Mouse (Mus musculus): ENCODE measurements around the gene E4f1. TPM values are rescaled to one million over a fixed set of nuclear protein-coding genes. Genes with fewer than 3 reads are reported as not detected.

The E4f1 gene
- 10 to 100 TPM; 26.5 to 93.8 (median 57.3) TPM for total RNA-seq (2018; cell fraction: chromatin; rRNA removed)
- total RNA-seq (2018; cell fraction: cytosol; rRNA removed) = 10 to 100 TPM in 4 of 26 experiments, 1 to 10 TPM in 22; 3.0 to 12.4 (median 7.3) TPM
- 10 to 100 TPM; 12.2 to 65.4 (median 33.9) TPM for total RNA-seq (2018; cell fraction: nucleus; rRNA removed)
- 7.7 to 13.8 TPM (median 10.3 TPM) in 3 replicates for polyA plus RNA-seq (2018)

DNA sequence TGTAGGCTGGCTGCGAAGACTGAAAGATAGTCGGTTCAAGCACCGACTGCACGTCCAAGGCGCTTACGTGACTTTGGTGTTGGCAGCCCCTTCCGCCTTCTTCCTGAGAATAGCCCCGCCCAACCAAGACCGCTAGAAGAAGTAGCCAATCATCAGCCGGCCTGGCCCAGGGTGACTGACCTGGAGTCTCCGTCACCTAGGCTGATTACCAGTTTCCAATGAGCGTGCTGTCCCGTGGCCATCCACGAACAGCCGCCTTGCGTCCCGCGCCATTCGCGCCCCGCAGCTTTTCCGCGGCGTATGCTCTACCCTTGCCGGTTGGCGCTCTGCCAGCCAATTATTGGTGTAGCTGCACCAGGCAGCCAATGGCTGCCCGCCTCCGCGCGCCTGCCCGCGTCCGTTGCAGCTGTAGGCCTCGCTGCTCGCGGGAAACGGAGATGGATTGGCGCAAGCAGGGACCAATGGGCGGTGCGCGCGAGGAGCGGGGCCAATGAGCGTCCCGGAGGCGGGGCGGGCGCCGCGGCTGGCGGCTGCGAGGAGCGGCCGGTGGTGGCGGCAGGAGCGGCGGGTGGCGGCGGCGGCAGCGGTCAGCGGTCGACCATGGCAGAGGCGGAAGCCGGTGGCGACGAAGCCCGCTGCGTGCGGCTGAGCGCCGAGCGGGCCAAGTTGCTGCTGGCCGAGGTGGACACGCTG lies at the start of gene E4f1, which contains the start of gene Pgp:
Gene E4f1 (minus strand): TSS at position 404 of the 693 bp plus-strand sequence.
Gene Pgp (plus strand): TSS at position 483 of the 693 bp plus-strand sequence.
- peaks cover 14% of the 10 kb centered on the region for H3K79me2 ChIP-seq (ENCODE audit: inconsistent target)
- H3K27ac ChIP-seq = peak within 1 kb of the TSS; percentile 81
- peaks cover 8% of the 10 kb centered on the region; the same call in 1 of the 2 replicates for H3K36me3 ChIP-seq (ENCODE audit: inconsistent target)
- under 1% methylated on average over 63 of the region's 75 CpGs for WGBS (ENCODE audit: missing documents)
- H3K4me3 ChIP-seq (ENCODE audit: inconsistent target) = peak within 1 kb of the TSS; percentile 66

DNA sequence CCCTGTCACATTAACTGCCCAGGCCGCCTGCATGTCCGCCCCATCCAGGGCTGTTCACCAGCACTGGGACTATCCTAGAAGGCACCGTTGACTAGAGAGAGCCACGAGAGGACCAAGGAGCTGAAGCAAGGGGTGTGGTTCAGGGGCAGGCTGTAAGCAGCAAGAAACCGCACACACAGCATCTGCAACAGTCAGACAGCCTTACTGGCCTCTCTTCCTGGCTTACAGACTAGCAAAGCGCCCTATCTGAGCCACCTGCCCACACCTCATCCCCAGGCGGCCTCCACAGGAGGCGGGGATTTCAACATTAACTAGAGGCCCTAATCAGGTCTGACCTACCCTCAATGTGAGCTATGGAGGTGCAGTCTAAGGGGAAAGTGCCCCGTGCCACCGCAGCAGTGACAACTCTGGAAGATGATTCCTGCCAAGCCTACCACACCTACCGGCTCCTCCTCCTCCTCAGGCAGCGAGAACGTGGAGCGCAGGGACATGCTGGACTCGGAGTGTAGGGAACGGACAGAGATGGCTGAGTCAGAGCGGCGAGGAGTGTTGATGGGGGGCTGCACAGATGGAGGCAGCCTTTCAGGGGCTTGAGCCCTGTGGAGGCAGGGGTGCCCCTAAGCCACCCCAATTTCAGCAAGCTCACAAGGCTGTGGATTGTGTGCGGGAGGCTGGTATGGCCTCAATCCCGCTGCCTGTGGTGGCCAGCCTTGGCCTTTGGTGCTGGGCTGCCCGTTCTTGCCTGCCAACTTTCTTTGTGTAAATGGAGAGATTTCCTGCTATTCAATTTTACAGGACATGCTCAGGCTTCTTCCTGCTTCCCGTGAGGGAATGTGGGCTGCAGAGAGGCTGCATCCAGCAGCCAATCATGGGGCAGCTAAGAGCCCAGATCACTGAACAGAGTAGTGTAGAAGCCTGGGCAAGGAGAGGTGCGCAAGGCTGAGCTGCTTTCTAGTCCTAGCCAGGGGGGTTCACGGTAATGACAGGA lies 44.5 kb upstream of the E4f1 start:
- WGBS (ENCODE audit: missing documents) = 96% methylated on average over 23 of the region's 24 CpGs
- H3K27ac ChIP-seq = no peak overlapping the region
- H3K79me2 ChIP-seq (ENCODE audit: inconsistent target) = peaks cover 6% of the 10 kb centered on the region; the same call in 1 of the 2 replicates
- H3K36me3 ChIP-seq (ENCODE audit: inconsistent target) = peaks cover 89% of the 10 kb centered on the region
- H3K4me3 ChIP-seq (ENCODE audit: inconsistent target) = no peak overlapping the region

DNA sequence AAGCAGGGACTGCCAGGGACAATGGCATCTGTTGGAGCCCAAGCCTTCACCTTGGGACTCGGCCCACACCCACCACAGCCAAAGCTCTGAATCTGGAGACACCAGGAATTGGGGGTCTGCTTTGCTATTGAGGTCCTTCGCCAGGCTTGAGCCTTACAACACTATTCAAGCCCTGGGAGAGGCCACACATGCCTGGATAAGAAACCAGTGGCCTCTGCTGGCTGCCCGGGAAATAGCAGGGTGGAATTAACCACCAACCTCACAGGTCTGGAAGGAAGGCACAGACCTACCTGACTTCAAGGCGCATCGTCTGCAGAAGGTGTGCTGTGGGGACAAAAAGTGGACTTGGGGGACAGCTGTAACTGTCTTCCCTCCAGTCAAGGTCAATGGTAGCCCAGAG lies 43.5 kb upstream of the E4f1 start:
- H3K27ac ChIP-seq = no peak overlapping the region
- H3K36me3 ChIP-seq (ENCODE audit: inconsistent target) = peaks cover 93% of the 10 kb centered on the region
- 73% methylated on average over 5 of the region's 5 CpGs for WGBS (ENCODE audit: missing documents)
- no peaks in the 10 kb centered on the region for H3K79me2 ChIP-seq (ENCODE audit: inconsistent target)
- no peak overlapping the region for H3K4me3 ChIP-seq (ENCODE audit: inconsistent target)

DNA sequence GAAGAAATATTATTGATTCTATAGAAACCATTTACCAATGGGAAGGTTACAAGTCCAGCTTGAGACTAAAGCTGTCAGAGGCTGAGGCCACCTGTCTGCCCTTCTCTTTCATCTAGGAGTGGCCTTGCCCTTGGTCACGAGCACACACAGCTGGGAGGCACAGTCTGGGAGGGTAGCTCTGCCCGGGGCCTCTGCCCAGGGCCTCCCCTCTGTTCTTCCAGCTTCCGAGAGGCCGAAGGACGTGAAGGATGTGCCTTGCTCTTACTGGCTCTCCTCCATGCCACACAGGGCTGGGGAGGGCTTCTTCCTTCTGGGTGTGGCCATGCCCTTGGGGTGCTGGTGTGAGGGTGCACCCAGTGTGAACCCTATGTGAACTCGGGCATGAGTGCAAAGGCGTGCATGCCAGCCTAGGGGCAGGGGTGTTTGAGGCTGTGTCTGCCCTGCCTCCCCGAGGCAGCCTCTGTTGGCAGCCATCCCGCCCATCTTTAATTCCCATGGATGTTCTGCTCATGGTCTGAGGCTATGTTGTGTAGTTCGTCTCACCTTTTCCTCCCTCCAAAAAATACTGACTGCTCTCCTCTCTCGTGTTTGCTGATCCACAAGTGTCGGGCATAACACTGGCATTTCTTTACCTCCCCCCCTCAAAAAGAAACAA lies 37.8 kb upstream of the E4f1 start:
- Histone ChIP-seq H3K4me3 (ENCODE audit: inconsistent target) (no peak overlapping the region), H3K27ac (no peak overlapping the region), H3K79me2 (ENCODE audit: inconsistent target) (no peaks in the 10 kb centered on the region), H3K36me3 (ENCODE audit: inconsistent target) (peaks cover 47% of the 10 kb centered on the region)
- WGBS (ENCODE audit: missing documents) = 96% methylated on average over 12 of the region's 12 CpGs

DNA sequence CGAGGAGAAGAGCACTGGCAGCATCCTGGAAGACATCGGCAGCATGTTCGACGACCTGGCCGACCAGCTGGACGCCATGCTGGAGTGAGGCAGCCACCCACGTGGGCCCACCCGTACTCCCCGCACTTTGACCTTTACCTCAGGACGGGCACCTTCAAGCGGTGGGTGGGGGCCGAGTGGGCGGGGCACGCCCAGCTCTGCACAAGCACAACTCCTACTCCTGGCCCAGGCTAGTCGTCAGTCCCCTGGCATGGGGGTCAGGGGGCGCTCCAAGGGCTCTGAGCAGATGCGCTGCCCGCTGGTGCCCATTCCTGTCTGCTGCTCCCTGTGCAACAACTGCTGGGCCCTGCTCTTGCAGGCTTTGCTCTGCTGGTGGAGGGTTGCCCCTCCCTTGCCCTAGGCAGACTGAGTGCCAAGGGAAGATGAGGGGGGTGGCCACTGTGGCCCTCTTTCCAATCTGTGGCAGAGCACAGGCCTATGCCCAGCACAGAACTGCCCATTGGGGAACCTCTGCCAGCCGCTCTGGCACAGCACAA lies 37.1 kb upstream of the E4f1 start:
- no peaks in the 10 kb centered on the region for H3K79me2 ChIP-seq (ENCODE audit: inconsistent target)
- no peak overlapping the region for H3K4me3 ChIP-seq (ENCODE audit: inconsistent target)
- 74% methylated on average over 16 of the region's 19 CpGs for WGBS (ENCODE audit: missing documents)
- H3K36me3 ChIP-seq (ENCODE audit: inconsistent target) = peaks cover 43% of the 10 kb centered on the region
- H3K27ac ChIP-seq = no peak overlapping the region

DNA sequence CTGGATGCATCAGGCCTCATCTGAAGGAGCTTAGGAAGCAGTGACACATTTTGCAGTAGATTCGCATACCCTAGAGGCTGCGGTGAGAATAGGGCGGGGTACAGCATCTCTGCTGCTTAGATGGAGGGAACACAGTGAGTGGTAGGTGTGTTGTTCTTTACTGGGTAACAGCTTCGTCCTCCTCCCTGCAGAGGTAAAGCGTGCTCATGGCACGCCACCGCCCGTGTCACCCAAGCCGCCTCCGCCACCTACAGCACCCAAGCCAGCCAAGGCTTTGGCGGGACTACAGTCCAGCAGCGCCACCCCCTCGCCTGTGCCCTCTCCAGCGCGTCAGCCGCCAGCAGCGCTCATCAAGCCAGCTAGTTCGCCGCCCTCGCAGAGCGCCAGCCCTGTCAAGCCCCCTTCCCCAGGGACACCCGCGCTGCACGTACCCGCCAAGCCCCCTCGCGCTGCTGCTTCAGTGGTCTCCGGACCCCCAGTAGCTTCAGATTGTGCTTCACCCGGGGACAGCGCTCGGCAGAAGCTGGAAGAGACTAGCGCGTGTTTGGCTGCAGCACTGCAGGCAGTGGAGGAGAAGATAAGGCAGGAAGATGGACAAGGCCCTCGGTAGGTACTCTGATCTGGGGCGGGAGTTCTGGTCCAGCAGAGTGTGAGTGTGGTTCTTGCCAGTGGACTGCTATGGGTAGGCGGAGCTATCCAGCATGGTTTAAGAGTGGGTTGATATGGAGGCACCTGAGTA lies 36.4 kb upstream of the E4f1 start:
- Histone ChIP-seq H3K27ac (no peak overlapping the region), H3K79me2 (ENCODE audit: inconsistent target) (no peaks in the 10 kb centered on the region), H3K4me3 (ENCODE audit: inconsistent target) (no peak overlapping the region), H3K36me3 (ENCODE audit: inconsistent target) (peaks cover 36% of the 10 kb centered on the region)
- 66% methylated on average over 36 of the region's 36 CpGs for WGBS (ENCODE audit: missing documents)

DNA sequence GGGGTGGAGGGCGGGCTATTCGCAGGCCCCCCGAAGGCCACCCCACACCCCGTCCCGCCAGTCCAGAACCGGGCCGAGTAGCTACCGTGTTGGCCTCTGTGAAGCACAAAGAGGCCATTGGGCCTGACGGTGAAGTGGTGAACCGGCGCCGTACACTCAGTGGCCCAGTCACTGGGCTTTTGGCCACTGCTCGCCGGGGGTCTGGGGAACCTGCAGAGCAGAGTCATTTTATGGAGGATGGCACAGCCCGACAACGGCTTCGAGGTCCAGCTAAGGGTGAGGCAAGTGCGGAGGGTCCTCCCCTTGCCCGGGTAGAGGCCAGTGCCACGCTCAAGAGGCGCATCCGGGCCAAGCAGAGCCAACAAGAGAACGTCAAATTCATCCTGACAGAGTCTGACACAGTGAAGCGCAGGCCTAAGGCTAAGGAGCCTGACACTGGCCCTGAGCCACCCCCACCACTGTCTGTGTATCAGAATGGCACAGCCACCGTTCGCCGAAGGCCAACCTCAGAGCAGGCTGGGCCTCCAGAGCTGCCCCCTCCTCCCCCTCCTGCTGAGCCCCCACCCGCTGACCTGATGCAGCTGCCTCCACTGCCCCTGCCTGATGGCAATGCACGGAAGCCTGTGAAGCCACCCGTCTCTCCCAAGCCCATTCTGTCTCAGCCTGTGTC lies 35.3 kb upstream of the E4f1 start:
- no peaks in the 10 kb centered on the region for H3K79me2 ChIP-seq (ENCODE audit: inconsistent target)
- no peak overlapping the region for H3K27ac ChIP-seq
- H3K36me3 ChIP-seq (ENCODE audit: inconsistent target) = peaks cover 25% of the 10 kb centered on the region
- no peak overlapping the region for H3K4me3 ChIP-seq (ENCODE audit: inconsistent target)
- 97% methylated on average over 24 of the region's 30 CpGs for WGBS (ENCODE audit: missing documents)

DNA sequence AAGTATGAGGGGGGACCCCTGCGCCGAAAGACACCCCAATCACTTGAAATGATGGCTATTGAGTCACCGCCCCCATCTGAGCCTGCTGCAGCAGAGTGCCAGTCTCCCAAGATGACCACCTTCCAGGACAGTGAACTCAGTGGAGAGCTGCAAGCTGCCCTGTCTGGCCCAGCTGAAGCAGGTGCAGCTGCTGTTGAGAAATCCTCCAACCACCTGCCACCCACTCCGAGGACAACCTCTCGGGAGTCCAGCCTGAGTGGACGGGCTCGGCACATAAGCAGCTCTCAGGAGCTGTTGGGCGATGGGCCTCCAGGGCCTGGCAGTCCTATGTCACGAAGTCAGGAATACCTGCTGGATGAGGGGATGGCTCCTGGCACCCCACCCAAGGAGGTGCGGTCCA lies 34.0 kb upstream of the E4f1 start:
- Histone ChIP-seq H3K4me3 (ENCODE audit: inconsistent target) (no peak overlapping the region), H3K79me2 (ENCODE audit: inconsistent target) (no peaks in the 10 kb centered on the region), H3K27ac (no peak overlapping the region), H3K36me3 (ENCODE audit: inconsistent target) (peaks cover 12% of the 10 kb centered on the region; the same call in 1 of the 2 replicates)
- 92% methylated on average over 10 of the region's 10 CpGs for WGBS (ENCODE audit: missing documents)

DNA sequence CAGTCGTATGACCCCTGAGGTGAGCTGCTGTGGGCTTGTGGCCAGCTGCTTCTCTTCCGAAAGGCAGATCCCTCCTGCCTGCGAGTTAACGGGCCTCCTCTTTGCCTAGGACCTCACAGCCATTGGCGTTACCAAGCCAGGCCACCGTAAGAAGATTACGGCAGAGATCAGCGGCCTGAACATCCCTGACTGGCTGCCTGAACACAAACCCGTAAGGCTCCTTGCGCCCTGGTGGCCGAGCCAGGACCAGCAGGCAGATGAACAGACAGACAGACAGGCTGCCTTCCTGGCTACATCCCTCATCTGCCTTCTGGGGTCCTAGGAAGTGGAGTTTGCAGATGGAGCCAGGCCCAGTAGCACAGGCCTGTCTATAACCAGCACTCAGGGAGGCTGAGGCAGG lies 32.1 kb upstream of the E4f1 start:
- Histone ChIP-seq H3K4me3 (ENCODE audit: inconsistent target) (no peak overlapping the region), H3K27ac (no peak overlapping the region), H3K36me3 (ENCODE audit: inconsistent target) (no peaks in the 10 kb centered on the region), H3K79me2 (ENCODE audit: inconsistent target) (no peaks in the 10 kb centered on the region)
- 73% methylated on average over 11 of the region's 11 CpGs for WGBS (ENCODE audit: missing documents)

DNA sequence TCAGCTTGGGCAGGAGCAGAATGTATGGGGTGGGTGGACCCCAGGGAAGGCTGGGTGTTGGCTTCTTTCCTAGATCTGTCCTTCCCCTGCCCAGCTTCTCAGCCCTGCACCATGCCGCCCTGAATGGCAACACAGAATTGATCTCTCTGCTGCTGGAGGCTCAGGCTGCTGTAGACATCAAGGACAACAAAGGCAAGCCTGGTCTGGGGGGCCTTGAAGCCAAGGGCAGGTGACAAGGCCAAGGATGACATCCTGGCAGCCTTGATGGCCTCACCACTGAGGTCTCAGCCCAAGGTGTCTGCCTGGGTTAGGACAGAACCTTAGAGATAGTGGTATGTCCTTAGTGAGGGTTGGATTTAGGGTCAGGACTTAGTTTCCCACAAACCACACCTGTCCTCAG lies 25.9 kb upstream of the E4f1 start:
- Histone ChIP-seq H3K36me3 (ENCODE audit: inconsistent target) (no peaks in the 10 kb centered on the region), H3K27ac (no peak overlapping the region), H3K4me3 (ENCODE audit: inconsistent target) (no peak overlapping the region), H3K79me2 (ENCODE audit: inconsistent target) (no peaks in the 10 kb centered on the region)
- 77% methylated on average over 1 of the region's 1 CpGs for WGBS (ENCODE audit: missing documents)

DNA sequence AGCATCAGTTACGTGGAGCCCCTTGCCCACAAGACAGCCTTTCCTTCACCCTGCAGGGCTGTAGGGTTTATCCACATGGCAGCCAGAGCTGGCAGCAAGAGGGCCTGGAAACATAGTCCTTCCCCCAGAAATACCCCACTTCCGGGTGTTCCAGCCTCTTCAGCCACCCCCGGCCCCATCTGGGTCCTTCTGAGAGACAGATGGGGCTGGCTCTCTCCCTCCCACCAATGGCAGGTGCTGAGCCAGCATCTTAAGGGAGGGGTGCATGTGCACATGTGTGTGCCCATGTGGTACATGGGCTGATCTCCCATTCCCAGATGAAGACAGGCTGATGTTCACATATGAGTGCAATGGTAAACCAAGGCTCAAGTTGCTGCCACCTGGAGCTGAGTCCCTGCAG lies 25.3 kb upstream of the E4f1 start:
- Histone ChIP-seq H3K36me3 (ENCODE audit: inconsistent target) (no peaks in the 10 kb centered on the region), H3K4me3 (ENCODE audit: inconsistent target) (no peak overlapping the region), H3K27ac (no peak overlapping the region), H3K79me2 (ENCODE audit: inconsistent target) (no peaks in the 10 kb centered on the region)
- 65% methylated on average over 3 of the region's 3 CpGs for WGBS (ENCODE audit: missing documents)

DNA sequence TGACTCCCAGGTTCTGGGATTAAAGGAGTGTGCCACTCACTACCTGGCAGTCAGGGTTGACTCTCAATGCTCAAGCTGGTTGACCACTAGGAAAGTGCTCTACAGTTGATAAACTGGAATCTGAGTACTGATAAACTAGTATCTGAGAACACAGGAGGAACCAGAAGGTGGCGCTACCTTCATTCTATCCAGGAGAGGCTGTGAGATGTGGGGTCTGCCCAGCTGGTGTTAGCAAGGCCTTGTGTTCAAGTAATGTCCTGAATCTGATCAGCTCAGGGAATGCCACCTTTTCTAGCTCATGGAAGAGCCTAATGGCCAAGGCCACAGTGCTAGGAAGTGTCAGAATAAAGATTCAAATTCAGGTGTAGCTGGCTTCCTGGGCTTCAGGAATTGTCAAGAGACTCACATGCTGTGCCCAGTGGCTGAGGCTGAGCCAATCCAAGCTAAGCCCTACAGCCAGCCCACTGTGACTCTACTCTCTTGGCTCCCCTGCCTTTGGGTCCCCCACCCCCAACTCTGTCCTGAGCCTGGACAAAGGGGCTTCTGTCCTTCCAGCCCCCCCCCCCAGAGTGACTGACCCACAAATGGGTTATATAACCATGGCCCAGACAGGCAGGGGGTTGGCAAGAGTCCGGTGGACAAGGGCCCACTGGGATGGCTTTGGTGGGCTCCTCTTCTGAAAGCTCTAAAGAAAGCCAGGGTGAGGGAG lies 24.7 kb upstream of the E4f1 start:
- no peak overlapping the region for H3K27ac ChIP-seq
- H3K79me2 ChIP-seq (ENCODE audit: inconsistent target) = no peaks in the 10 kb centered on the region
- H3K36me3 ChIP-seq (ENCODE audit: inconsistent target) = no peaks in the 10 kb centered on the region
- no peak overlapping the region for H3K4me3 ChIP-seq (ENCODE audit: inconsistent target)
- WGBS (ENCODE audit: missing documents) = 68% methylated on average over 2 of the region's 2 CpGs

DNA sequence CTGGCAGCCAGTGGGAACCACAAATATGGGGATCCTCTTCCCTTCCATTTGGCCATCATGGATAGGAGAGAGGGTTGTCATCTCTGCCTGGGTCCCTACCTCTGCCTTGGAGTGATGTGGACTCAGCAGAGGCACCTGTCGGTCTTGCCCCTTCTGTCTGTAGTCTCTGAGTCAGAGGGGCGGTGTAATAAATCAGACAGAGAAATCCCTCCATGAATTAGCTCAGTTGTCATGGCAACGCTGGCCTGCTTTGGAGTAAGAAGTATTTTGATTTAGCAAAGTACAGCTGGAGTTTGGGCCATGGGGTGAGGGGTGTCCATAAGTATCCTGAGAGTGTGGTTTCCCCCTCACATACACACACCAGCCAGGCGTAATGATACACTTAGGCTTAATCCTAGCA lies 20.3 kb upstream of the E4f1 start:
- Histone ChIP-seq H3K27ac (no peak overlapping the region), H3K79me2 (ENCODE audit: inconsistent target) (no peaks in the 10 kb centered on the region), H3K4me3 (ENCODE audit: inconsistent target) (no peak overlapping the region), H3K36me3 (ENCODE audit: inconsistent target) (no peaks in the 10 kb centered on the region)
- 98% methylated on average over 4 of the region's 4 CpGs for WGBS (ENCODE audit: missing documents)

Data from macrophage (primary cell).